In the genomic region with DNA sequence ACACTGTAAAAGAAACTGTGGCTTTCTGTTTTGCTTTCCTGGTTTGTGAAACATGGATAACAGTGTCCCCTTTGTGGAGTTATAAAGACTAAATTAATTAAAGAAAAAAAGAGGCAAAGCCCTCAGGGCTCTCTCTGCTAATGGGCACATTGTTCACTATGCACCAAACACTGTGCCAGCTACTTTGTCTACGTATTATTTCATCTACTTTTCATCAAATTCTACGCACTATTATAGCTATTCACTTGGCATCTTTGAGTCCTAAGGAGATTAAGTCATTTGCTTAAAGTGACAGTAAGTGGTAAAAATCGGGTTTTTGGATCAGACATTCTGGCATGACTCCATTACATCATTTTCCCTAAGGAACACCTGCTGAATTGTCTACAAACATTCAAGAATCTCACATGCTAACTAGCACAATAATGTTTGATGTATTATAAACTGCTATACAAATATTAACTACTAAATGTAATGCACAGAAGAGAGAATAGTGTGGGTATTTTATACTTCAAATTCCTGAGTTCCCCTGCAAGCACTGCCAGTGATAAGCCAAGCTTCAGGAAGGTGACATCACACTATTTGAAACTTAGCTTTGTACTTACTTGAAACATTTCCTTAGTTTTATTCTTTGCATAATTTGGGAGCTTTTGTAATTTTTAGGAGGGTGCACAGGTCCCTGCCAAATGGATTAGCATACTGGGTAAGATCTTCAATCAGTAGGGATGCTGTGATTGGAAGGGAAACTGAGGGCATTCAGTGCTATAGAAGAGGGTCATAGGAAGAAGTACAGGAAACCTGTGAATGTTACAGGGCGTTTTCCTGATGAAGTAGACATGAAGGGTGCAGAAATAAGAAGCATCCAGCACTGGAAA, we compare ENCODE assay signal across 20 mouse cellular contexts.
"Had no signal": no experiment of that assay in that cellular context is flagged by ENCODE, and none has a peak within 500 bp of the region (broad histone marks: within the 10 kb centered on the region; RNA-seq: fewer than 3 reads in every experiment).

No protein-coding gene starts in this region.

- H3K4me2 ChIP-seq: kidney, embryonic 15.5 days; liver, embryonic 13.5 days; midbrain, embryonic 12.5 days; neural tube, embryonic 13.5 days had no signal

- H3K36me3 ChIP-seq: kidney, embryonic 15.5 days; liver, embryonic 13.5 days; midbrain, embryonic 12.5 days; neural tube, embryonic 13.5 days had no signal

- ATAC-seq: midbrain, embryonic 16.5 days had no signal

- H3K27ac ChIP-seq: kidney, embryonic 15.5 days; left cerebral cortex, adult 2 months; liver, embryonic 13.5 days; midbrain, embryonic 12.5 days; neural tube, embryonic 13.5 days; stomach, postnatal 0 days had no signal

- H3K27me3 ChIP-seq: kidney, embryonic 15.5 days; liver, embryonic 13.5 days; midbrain, embryonic 12.5 days; neural tube, embryonic 13.5 days had no signal

- H3K9ac ChIP-seq: kidney, embryonic 15.5 days; liver, embryonic 13.5 days; midbrain, embryonic 12.5 days; neural tube, embryonic 13.5 days had no signal

- H3K9me3 ChIP-seq: kidney, embryonic 15.5 days; liver, embryonic 13.5 days; midbrain, embryonic 12.5 days; neural tube, embryonic 13.5 days had no signal

- H3K4me3 ChIP-seq: kidney, embryonic 15.5 days; left cerebral cortex, adult 2 months; liver, embryonic 13.5 days; midbrain, embryonic 12.5 days; myocyte; neural tube, embryonic 13.5 days had no signal

- DNase-seq: kidney, postnatal 10 days; kidney, postnatal 36 days; layer of hippocampus, postnatal 36 days; liver, embryonic 13.5 days; lung, adult 2 months; lung, postnatal 14 days; lung, postnatal 4 days; right cerebral cortex, adult 18-20 months; right cerebral cortex, postnatal 14 days; right cerebral cortex, postnatal 4 days; thymus, adult 2 months; thymus, postnatal 14 days; thymus, postnatal 4 days had no signal

- H3K4me1 ChIP-seq: kidney, embryonic 15.5 days; liver, embryonic 13.5 days; midbrain, embryonic 12.5 days; neural tube, embryonic 13.5 days had no signal
